Mouse (Mus musculus) fat pad, adult 2 months (tissue): Measurements from ENCODE around the gene Scd3.

Experiments used
- DNase-seq: peaks from one replicate; pipeline ENCODE4 v3.0.0-alpha.2; 2011; ENCODE audit warnings: low read depth, low spot score; ENCODE audit errors: extremely low read depth

Gene Scd3

GRCm38 (mm10) chr19:44203015-44203564, at the start of gene Scd3:
Gene Scd3 (plus strand): TSS chr19:44203269.
- DNase-seq, result peak; percentile 98

GRCm38 (mm10) chr19:44153781-44154180, 49.3 kb upstream of the Scd3 start:
- no peak for DNase-seq

GRCm38 (mm10) chr19:44157005-44157404, 46.1 kb upstream of the Scd3 start:
- DNase-seq, result no peak

- no peak for DNase-seq
Measured at GRCm38 (mm10) chr19:44159386-44159785, 43.7 kb upstream of the Scd3 start.

GRCm38 (mm10) chr19:44161515-44161914, 41.6 kb upstream of the Scd3 start:
- DNase-seq, result no peak

GRCm38 (mm10) chr19:44174835-44175234, 28.2 kb upstream of the Scd3 start:
- peak; percentile 61 for DNase-seq

- no peak for DNase-seq
Measured at GRCm38 (mm10) chr19:44176741-44177140, 26.3 kb upstream of the Scd3 start.

GRCm38 (mm10) chr19:44180502-44180901, 22.6 kb upstream of the Scd3 start:
- no peak for DNase-seq

GRCm38 (mm10) chr19:44183968-44184367, 19.1 kb upstream of the Scd3 start:
- DNase-seq, result no peak

- no peak for DNase-seq
Measured at GRCm38 (mm10) chr19:44189056-44189455, 14.0 kb upstream of the Scd3 start.

GRCm38 (mm10) chr19:44192342-44192741, 10.7 kb upstream of the Scd3 start, which contains the start of gene Pkd2l1:
Gene Pkd2l1 (minus strand): TSS chr19:44192442.
- no peak for DNase-seq

- no peak for DNase-seq
Measured at GRCm38 (mm10) chr19:44193906-44194305, 9.2 kb upstream of the Scd3 start.

- DNase-seq, result no peak
Measured at GRCm38 (mm10) chr19:44195138-44195537, 7.9 kb upstream of the Scd3 start.

GRCm38 (mm10) chr19:44197053-44197852, 5.8 kb upstream of the Scd3 start:
- no peak for DNase-seq

- no peak for DNase-seq
Measured at GRCm38 (mm10) chr19:44198494-44198893, 4.6 kb upstream of the Scd3 start.

GRCm38 (mm10) chr19:44198964-44199363, 4.1 kb upstream of the Scd3 start:
- no peak for DNase-seq

GRCm38 (mm10) chr19:44207079-44207478, 4.0 kb downstream of the Scd3 start:
- DNase-seq, result no peak

GRCm38 (mm10) chr19:44215255-44215654, 12.2 kb downstream of the Scd3 start:
- DNase-seq, result no peak

GRCm38 (mm10) chr19:44217958-44218525, 15.0 kb downstream of the Scd3 start:
- DNase-seq, result peak; percentile 96

- no peak for DNase-seq
Measured at GRCm38 (mm10) chr19:44225728-44226127, 22.7 kb downstream of the Scd3 start.

- no peak for DNase-seq
Measured at GRCm38 (mm10) chr19:44229776-44230175, 26.7 kb downstream of the Scd3 start.

- DNase-seq, result no peak
Measured at GRCm38 (mm10) chr19:44230212-44230611, 27.1 kb downstream of the Scd3 start.
